Mouse (Mus musculus) embryonic stem cell, embryonic (primary cell): Measurements from ENCODE around the gene Olfr955.

Source experiments
- CTCF ChIA-PET, 4 experiments: fragments of 300-600 bp in 2 of 4; fragments of 350-600 bp in 2 of 4; sonication (Branson Sonifier 250); formaldehyde crosslinking; loops; one replicate each; lab custom pipeline; 2022; ENCODE audit warnings: inconsistent platforms in 2 of 4; lab: Charles Lee
- POLR2A ChIA-PET, 4 experiments: fragments of 300-600 bp in 2 of 4; fragments of 350-600 bp in 2 of 4; sonication (Branson Sonifier 250); formaldehyde crosslinking; loops; one replicate each; lab custom pipeline; 2022; ENCODE audit warnings: antibody characterized with exemption in 4 of 4, inconsistent platforms in 1 of 4; lab: Charles Lee

Olfr955 gene

GRCm38 (mm10) chr9:39471844-39472243, at the start of gene Olfr955:
Gene Olfr955 (minus strand): TSS chr9:39471944.
- CTCF ChIA-PET = no interaction called here
- POLR2A ChIA-PET = no interaction called here

- ChIA-PET POLR2A (no interaction called here), CTCF (interaction anchor here in 1 of 4 experiments (0.7 kb wide), 1 partner anchor 241 kb away, joined by 5 read pairs; no protein-coding TSS in a partner anchor)
Measured at GRCm38 (mm10) chr9:39518595-39518994, 46.9 kb upstream of the Olfr955 start.

- POLR2A ChIA-PET = no interaction called here
- CTCF ChIA-PET = no interaction called here
Measured at GRCm38 (mm10) chr9:39515531-39515930, 43.8 kb upstream of the Olfr955 start, which contains the start of gene Olfr957. Gene Olfr957 (minus strand): TSS chr9:39515809.

GRCm38 (mm10) chr9:39509412-39509811, 37.7 kb upstream of the Olfr955 start:
- ChIA-PET POLR2A (no interaction called here), CTCF (interaction anchor here in 1 of 4 experiments (1.0 kb wide), 1 partner anchor 714 kb away, joined by 3 read pairs; no protein-coding TSS in a partner anchor)

GRCm38 (mm10) chr9:39508998-39509397, 37.3 kb upstream of the Olfr955 start:
- ChIA-PET CTCF (interaction anchor here in 1 of 4 experiments (1.0 kb wide), 1 partner anchor 715 kb away, joined by 3 read pairs; no protein-coding TSS in a partner anchor), POLR2A (no interaction called here)

- CTCF ChIA-PET = no interaction called here
- POLR2A ChIA-PET = no interaction called here
Measured at GRCm38 (mm10) chr9:39493895-39494294, 22.2 kb upstream of the Olfr955 start, which contains the start of gene Olfr44. Gene Olfr44 (minus strand): TSS chr9:39493995.

GRCm38 (mm10) chr9:39456401-39456800, 15.3 kb downstream of the Olfr955 start, which contains the start of gene Olfr954:
Gene Olfr954 (plus strand): TSS chr9:39456701.
- ChIA-PET CTCF (no interaction called here), POLR2A (no interaction called here)

GRCm38 (mm10) chr9:39427048-39427447, 44.7 kb downstream of the Olfr955 start, which contains the start of gene Olfr952:
Gene Olfr952 (minus strand): TSS chr9:39427148.
- CTCF ChIA-PET = no interaction called here

More at GRCm38 (mm10) chr9:39427048-39427447, 44.7 kb downstream of the Olfr955 start, which contains the start of gene Olfr952:
- POLR2A ChIA-PET = no interaction called here
